Mouse (Mus musculus) lung, embryonic 14.5 days (tissue): ENCODE data around the gene Tsen54. TPM values are rescaled to one million over a fixed set of nuclear protein-coding genes. Genes with fewer than 3 reads are reported as not detected.

Experiments
- ATAC-seq: fragments of 200-750 bp; cut with Nextera tagmentation; 2 replicates; pipeline ENCODE4 v1.8.0; 2017; ENCODE audit warnings: mild to moderate bottlenecking, moderate TSS enrichment, moderate library complexity; ENCODE audit not compliant: insufficient read depth
- DNase-seq: peaks from one replicate; pipeline ENCODE4 v3.0.0-alpha.2; 2015
- H3K27ac ChIP-seq: fragments of 300-500 bp; sonication (generic); 2 replicates; pipeline ENCODE4 v1.5.1; 2014; ENCODE audit warnings: low read depth, mild to moderate bottlenecking, moderate library complexity
- H3K27me3 ChIP-seq: fragments of 300-500 bp; sonication (generic); 2 replicates; pipeline ENCODE4 v1.6.1; 2014; ENCODE audit warnings: low read length, control low read depth; ENCODE audit not compliant: insufficient read depth
- H3K36me3 ChIP-seq: fragments of 300-500 bp; sonication (generic); 2 replicates; pipeline ENCODE4 v1.6.1; 2014; ENCODE audit warnings: control low read depth; ENCODE audit not compliant: insufficient read depth
- H3K4me1 ChIP-seq: fragments of 300-500 bp; sonication (generic); 2 replicates; pipeline ENCODE4 v1.6.1; 2014; ENCODE audit warnings: antibody characterized with exemption, control low read depth; ENCODE audit not compliant: insufficient read depth
- H3K4me2 ChIP-seq: fragments of 300-500 bp; sonication (generic); 2 replicates; pipeline ENCODE4 v1.6.1; 2014; ENCODE audit warnings: mild to moderate bottlenecking
- H3K4me3 ChIP-seq: fragments of 300-500 bp; sonication (generic); 2 replicates; pipeline ENCODE4 v1.5.1; 2014; ENCODE audit warnings: low read depth, low read length
- H3K9ac ChIP-seq: fragments of 300-500 bp; sonication (generic); 2 replicates; pipeline ENCODE4 v1.6.1; 2014
- H3K9me3 ChIP-seq: fragments of 300-500 bp; sonication (generic); 2 replicates; pipeline ENCODE4 v1.6.1; 2016; ENCODE audit warnings: low read depth, low read length, control low read depth
- CTCF ChIP-seq: IDR thresholded peaks from 2 replicates; pipeline ENCODE4 v1.5.1; 2016; ENCODE audit warnings: antibody characterized with exemption, low read depth
- WGBS: fragments of 180-500 bp; shearing (Covaris S2); extraction: QIAGEN DNeasy Blood & Tissue Kit; methylation state at CpG from one replicate; pipeline ENCODE4 v1.1.7; 2014; 5-methylcytosine and 5-hydroxymethylcytosine counted together
- microRNA-seq: library from miRNA; unstranded; fragments of <30 nt; microRNA quantifications from one replicate; pipeline ENCODE4, GENCODE M21; 2016; ENCODE audit warnings: borderline number of aligned reads
- polyA plus RNA-seq: library from polyadenylated mRNA; unstranded; fragments of >200 nt; fragmentation: Nextera tagmentation; extraction: Ambion mirVana; gene quantifications from 2 replicates; pipeline ENCODE4 v1.2.1, GENCODE M21; 2014

Tsen54 gene
- polyA plus RNA-seq, 1 experiment from 2014 or later = 35.0 TPM

DNA sequence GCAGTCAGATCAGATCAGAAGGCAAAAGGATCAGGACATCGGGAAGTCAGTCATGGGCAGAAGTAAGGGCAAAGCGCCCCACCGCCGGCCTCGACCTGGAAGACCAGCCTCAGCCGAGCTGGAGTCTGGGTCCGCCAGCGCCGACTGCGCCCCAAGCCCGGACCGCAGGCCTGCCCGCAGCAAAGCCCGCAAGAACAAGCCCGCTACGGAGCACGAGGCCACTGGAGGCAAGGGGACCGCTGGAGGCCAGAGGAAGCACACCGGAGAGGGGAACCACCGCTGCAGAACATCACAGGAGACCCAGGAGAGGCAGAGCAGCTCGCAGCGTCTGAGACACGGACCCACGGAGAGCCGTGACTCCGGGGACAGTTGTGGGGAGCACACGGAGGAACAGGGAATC lies 43.8 kb downstream of the Tsen54 start, which contains the start of gene Myo15b:
TSS of gene Myo15b (plus strand) at position 53 of the 400 bp plus-strand sequence.
- 11% methylated on average over 27 of the region's 27 CpGs for WGBS
- 0 out of 2 replicates have a peak, but pooled peaks cover 9% of the 10 kb centered on the region for H3K36me3 ChIP-seq
- H3K27me3 ChIP-seq = peaks cover 33% of the 10 kb centered on the region
- H3K9me3 ChIP-seq = no peaks in the 10 kb centered on the region
- no peaks in the 10 kb centered on the region for H3K4me1 ChIP-seq
- H3K9ac ChIP-seq = peak within 1 kb of the TSS; percentile 44
- TF ChIP-seq CTCF = no peak
- no peak within 1 kb of the TSS for H3K27ac ChIP-seq
- no peak for ATAC-seq
- no peak for DNase-seq
- peak within 1 kb of the TSS; percentile 42 for H3K4me3 ChIP-seq
- peak within 1 kb of the TSS; percentile 68 for H3K4me2 ChIP-seq

- H3K4me3 ChIP-seq = peak overlapping the region; percentile 42
- 0 out of 2 replicates have a peak, but pooled peaks cover 9% of the 10 kb centered on the region for H3K36me3 ChIP-seq
- TF ChIP-seq CTCF = peak; percentile 76
- no peak overlapping the region for H3K27ac ChIP-seq
- ATAC-seq = peak; percentile 94
- H3K9ac ChIP-seq = peak overlapping the region; percentile 44
- H3K27me3 ChIP-seq = peaks cover 33% of the 10 kb centered on the region
- H3K4me1 ChIP-seq = no peaks in the 10 kb centered on the region
- peak; percentile 94 for DNase-seq
- H3K9me3 ChIP-seq = no peaks in the 10 kb centered on the region
- WGBS = 3% methylated on average over 74 of the region's 75 CpGs
- H3K4me2 ChIP-seq = peak overlapping the region; percentile 68
Observed at GRCm38 (mm10) chr11:115859143-115859945, 44.8 kb downstream of the Tsen54 start.

GRCm38 (mm10) chr11:115863895-115864294 lies 49.4 kb downstream of the Tsen54 start:
- 82% methylated on average over 8 of the region's 8 CpGs for WGBS
- no peaks in the 10 kb centered on the region for H3K4me1 ChIP-seq
- H3K4me3 ChIP-seq = no peak overlapping the region
- H3K9ac ChIP-seq = no peak overlapping the region
- H3K36me3 ChIP-seq = no peaks in the 10 kb centered on the region
- no peak overlapping the region for H3K27ac ChIP-seq
- ATAC-seq = no peak
- peak; percentile 19; the same call in 1 of the 2 replicates for TF ChIP-seq CTCF
- no peak for DNase-seq
- H3K9me3 ChIP-seq = no peaks in the 10 kb centered on the region
- H3K4me2 ChIP-seq = no peak overlapping the region
- peaks cover 19% of the 10 kb centered on the region for H3K27me3 ChIP-seq

DNA sequence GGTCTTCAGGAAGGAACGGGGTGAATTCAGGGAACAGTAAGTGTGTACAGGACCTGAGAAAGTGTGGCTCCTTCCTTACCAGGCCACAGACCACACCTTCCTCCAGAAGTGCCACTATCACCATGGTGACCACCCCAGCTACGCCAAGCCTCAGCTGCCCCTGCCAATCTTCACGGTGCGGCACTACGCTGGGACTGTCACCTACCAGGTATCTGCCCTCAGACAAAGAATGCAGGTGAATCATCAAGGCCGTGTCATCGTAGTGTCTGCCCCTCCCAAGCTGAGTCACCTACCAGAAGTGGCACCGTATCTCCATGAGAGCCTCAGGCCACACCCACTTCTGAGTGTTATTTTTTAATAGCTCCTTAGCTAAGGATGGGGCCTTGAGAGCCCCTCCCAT lies 54.9 kb downstream of the Tsen54 start:
- H3K9me3 ChIP-seq = no peaks in the 10 kb centered on the region
- no peak overlapping the region for H3K4me3 ChIP-seq
- H3K36me3 ChIP-seq = no peaks in the 10 kb centered on the region
- no peak overlapping the region for H3K4me2 ChIP-seq
- H3K4me1 ChIP-seq = no peaks in the 10 kb centered on the region
- no peak overlapping the region for H3K27ac ChIP-seq
- DNase-seq (peak; percentile 8), ATAC-seq (no peak)
- TF ChIP-seq CTCF = no peak
- 63% methylated on average over 8 of the region's 8 CpGs for WGBS
- no peak overlapping the region for H3K9ac ChIP-seq
- no peaks in the 10 kb centered on the region for H3K27me3 ChIP-seq

- DNase-seq (no peak), ATAC-seq (no peak)
- H3K36me3 ChIP-seq = no peaks in the 10 kb centered on the region
- no peak overlapping the region for H3K9ac ChIP-seq
- no peak overlapping the region for H3K4me3 ChIP-seq
- TF ChIP-seq CTCF = no peak
- no peaks in the 10 kb centered on the region for H3K27me3 ChIP-seq
- H3K27ac ChIP-seq = no peak overlapping the region
- 54% methylated on average over 4 of the region's 4 CpGs for WGBS
- H3K4me1 ChIP-seq = no peaks in the 10 kb centered on the region
- no peaks in the 10 kb centered on the region for H3K9me3 ChIP-seq
- no peak overlapping the region for H3K4me2 ChIP-seq
Observed at GRCm38 (mm10) chr11:115872437-115872836, 57.9 kb downstream of the Tsen54 start.

Small RNA genes lying within 50 kb of the gene (microRNA-seq; reads per million reads assigned to microRNA genes)
- gene Mir5621 = not detected

Other genes with a start within 250 kb of the Tsen54 start
- gene Mrps7, start 210.8 kb upstream of the Tsen54 start, polyA plus RNA-seq = 93.3 and 95.6 TPM in 2 replicates
- gene Gga3, start 210.7 kb upstream of the Tsen54 start, polyA plus RNA-seq = 22.5 and 22.7 TPM in 2 replicates
- 21.8 and 22.3 TPM in 2 replicates for gene Mif4gd, start 201.8 kb upstream of the Tsen54 start, polyA plus RNA-seq
- gene Slc25a19, start 186.4 kb upstream of the Tsen54 start, polyA plus RNA-seq = 18.5 and 22.5 TPM in 2 replicates
- gene Grb2, start 106.1 kb upstream of the Tsen54 start, polyA plus RNA-seq = 41.5 and 48.7 TPM in 2 replicates
- gene Tmem94, start 49.3 kb upstream of the Tsen54 start, polyA plus RNA-seq = 18.5 and 20.9 TPM in 2 replicates
- 21.0 and 23.0 TPM in 2 replicates for gene Caskin2, start 1.1 kb upstream of the Tsen54 start, polyA plus RNA-seq
- gene Llgl2, start 9.3 kb downstream of the Tsen54 start, polyA plus RNA-seq = 28.8 and 31.9 TPM in 2 replicates
- 0.12 and 0.28 TPM in 2 replicates for gene Myo15b, start 43.7 kb downstream of the Tsen54 start, polyA plus RNA-seq
- 1.9 and 3.2 TPM in 2 replicates for gene Smim5, start 85.2 kb downstream of the Tsen54 start, polyA plus RNA-seq
- gene Smim6, start 97.3 kb downstream of the Tsen54 start, polyA plus RNA-seq = 11.4 and 12.2 TPM in 2 replicates
- 39.1 and 43.5 TPM in 2 replicates for gene Sap30bp, start 118.6 kb downstream of the Tsen54 start, polyA plus RNA-seq
- gene Recql5, start 118.8 kb downstream of the Tsen54 start, polyA plus RNA-seq = 17.8 and 21.7 TPM in 2 replicates
- gene Itgb4, start 160.0 kb downstream of the Tsen54 start, polyA plus RNA-seq = 2.0 and 2.3 TPM in 2 replicates
- 191 and 208 TPM in 2 replicates for gene Galk1, start 198.0 kb downstream of the Tsen54 start, polyA plus RNA-seq
- 1,851 and 1,959 TPM in 2 replicates for gene H3f3b, start 213.2 kb downstream of the Tsen54 start, polyA plus RNA-seq
- gene Unk, start 215.6 kb downstream of the Tsen54 start, polyA plus RNA-seq = 39.5 and 44.4 TPM in 2 replicates